Mouse (Mus musculus): ENCODE results near the gene Caprin1. TPM values are rescaled to one million over a fixed set of nuclear protein-coding genes. Genes with fewer than 3 reads are reported as not detected.

Caprin1 gene
- total RNA-seq, 2 experiments from 2014 or later: 91.5 to 99.0 TPM

GRCm38 (mm10) chr2:103803770-103804530 lies 6.5 kb upstream of the Caprin1 start:
- intact Hi-C loops (cut with DNase I): no loop called here
- DNase-seq: no peak

GRCm38 (mm10) chr2:103802422-103802821 lies 5.0 kb upstream of the Caprin1 start:
- DNase-seq: no peak
- intact Hi-C loops (cut with DNase I): no loop called here

- intact Hi-C loops (cut with DNase I): loop anchor here (1.0 to 5.0 kb wide), 2 partner anchors 36 to 70 kb away; partner anchors contain the start of gene Nat10
- peak; percentile 67 to 76 for DNase-seq
Observed at GRCm38 (mm10) chr2:103796861-103797466, 485 bp downstream of the Caprin1 start.

GRCm38 (mm10) chr2:103796211-103796860 lies 1.1 kb downstream of the Caprin1 start:
- peak in 1 of 2 experiments; percentile 34 for DNase-seq
- intact Hi-C loops (cut with DNase I): loop anchor here (1.0 to 5.0 kb wide), 2 partner anchors 35 to 71 kb away; partner anchors contain the start of gene Nat10

GRCm38 (mm10) chr2:103795843-103796210 lies 1.6 kb downstream of the Caprin1 start:
- DNase-seq: peak; percentile 25 to 59
- intact Hi-C loops (cut with DNase I): loop anchor here (1.0 to 5.0 kb wide), 2 partner anchors 35 to 71 kb away; partner anchors contain the start of gene Nat10

GRCm38 (mm10) chr2:103792009-103792408 lies 5.4 kb downstream of the Caprin1 start:
- DNase-seq: no peak
- intact Hi-C loops (cut with DNase I): no loop called here

- intact Hi-C loops (cut with DNase I): no loop called here
- DNase-seq: no peak
Observed at GRCm38 (mm10) chr2:103785735-103786134, 11.7 kb downstream of the Caprin1 start.

GRCm38 (mm10) chr2:103784621-103785020 lies 12.8 kb downstream of the Caprin1 start:
- intact Hi-C loops (cut with DNase I): no loop called here

GRCm38 (mm10) chr2:103762492-103762891 lies 35.0 kb downstream of the Caprin1 start:
- DNase-seq: no peak
- intact Hi-C loops (cut with DNase I): no loop called here

More at GRCm38 (mm10) chr2:103784621-103785020, 12.8 kb downstream of the Caprin1 start:
- DNase-seq: no peak

GRCm38 (mm10) chr2:103761993-103762392 lies 35.5 kb downstream of the Caprin1 start:
- intact Hi-C loops (cut with DNase I): loop anchor here (1.0 kb wide), 1 partner anchor 34 kb away; no protein-coding TSS in a partner anchor
- no peak for DNase-seq

- peak; percentile 95 to 98 for DNase-seq
- intact Hi-C loops (cut with DNase I): loop anchor here (1.0 kb wide), 1 partner anchor 35 kb away; no protein-coding TSS in a partner anchor
Observed at GRCm38 (mm10) chr2:103760906-103761716, 36.3 kb downstream of the Caprin1 start, which contains the start of gene Nat10. Gene Nat10 (minus strand): TSS chr2:103761270.

- intact Hi-C loops (cut with DNase I): no loop called here
- DNase-seq: no peak
Observed at GRCm38 (mm10) chr2:103760421-103760820, 37.0 kb downstream of the Caprin1 start.

- DNase-seq: no peak
- intact Hi-C loops (cut with DNase I): no loop called here
Observed at GRCm38 (mm10) chr2:103755458-103756085, 41.9 kb downstream of the Caprin1 start.

GRCm38 (mm10) chr2:103754614-103755013 lies 42.8 kb downstream of the Caprin1 start:
- intact Hi-C loops (cut with DNase I): no loop called here

GRCm38 (mm10) chr2:103751771-103752170 lies 45.7 kb downstream of the Caprin1 start:
- intact Hi-C loops (cut with DNase I): no loop called here
- DNase-seq: no peak

More at GRCm38 (mm10) chr2:103754614-103755013, 42.8 kb downstream of the Caprin1 start:
- DNase-seq: no peak

- no peak for DNase-seq
- intact Hi-C loops (cut with DNase I): loop anchor here (10.0 kb wide), 1 partner anchor 294 kb away; no protein-coding TSS in a partner anchor
Observed at GRCm38 (mm10) chr2:103749091-103749490, 48.4 kb downstream of the Caprin1 start.

GRCm38 (mm10) chr2:103747891-103748290 lies 49.6 kb downstream of the Caprin1 start:
- DNase-seq: no peak
- intact Hi-C loops (cut with DNase I): loop anchor here (10.0 kb wide), 1 partner anchor 293 kb away; no protein-coding TSS in a partner anchor

GRCm38 (mm10) chr2:103746761-103747160 lies 50.7 kb downstream of the Caprin1 start:
- no peak for DNase-seq
- intact Hi-C loops (cut with DNase I): loop anchor here (10.0 kb wide), 1 partner anchor 292 kb away; no protein-coding TSS in a partner anchor

GRCm38 (mm10) chr2:103746096-103746495 lies 51.4 kb downstream of the Caprin1 start:
- intact Hi-C loops (cut with DNase I): loop anchor here (10.0 kb wide), 1 partner anchor 291 kb away; no protein-coding TSS in a partner anchor

More at GRCm38 (mm10) chr2:103746096-103746495, 51.4 kb downstream of the Caprin1 start:
- no peak for DNase-seq
